ENCODE assay signal across 8 mouse cellular contexts in the genomic region with DNA sequence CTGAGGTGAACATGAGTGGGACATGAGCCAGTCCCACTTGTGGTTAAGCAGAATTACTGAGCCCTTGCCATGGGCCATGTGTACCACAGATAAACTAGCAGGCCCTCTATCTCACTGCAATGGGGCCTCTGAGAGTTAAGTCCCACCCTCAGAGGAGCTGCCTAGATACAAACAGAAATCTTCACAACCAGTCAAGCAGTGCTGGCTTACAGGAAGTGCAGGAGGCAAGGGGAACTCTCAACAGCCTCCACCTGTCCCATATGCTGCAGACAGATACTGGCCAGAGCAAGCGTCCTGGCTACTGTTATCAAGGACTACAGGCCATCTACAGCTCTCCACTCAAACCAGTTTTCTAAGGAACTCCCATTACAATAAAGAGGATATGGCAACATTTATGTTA. TPM values are rescaled to one million over a fixed set of nuclear protein-coding genes. Genes with fewer than 3 reads are reported as not detected.
A peak's percentile ranks its signal among the peaks of the same experiment; 100 is the strongest.
DNase-seq lines count a peak whose midpoint lies in the region; ATAC-seq lines count a peak whose summit lies in the region.

No protein-coding gene starts in this region.

- peak; percentile 24 for DNase-seq in embryo, embryonic 10.5 days (ENCODE audit: low spot score)
- no peak for DNase-seq in embryo, embryonic 9.5 days (ENCODE audit: extremely low spot score)
- DNase-seq in A20 (ENCODE audit: low read depth, low spot score) = peak; percentile 81
- DNase-seq in adrenal gland, postnatal 4 days (ENCODE audit: low spot score in 2 of 2) = no peak
- DNase-seq in adrenal gland, adult 8-10 months = no peak
- no peak for DNase-seq in left cerebral cortex, postnatal 25 days (ENCODE audit: low spot score in 2 of 2)

- H3K9me3 ChIP-seq in erythroblast, embryonic 14.5 days (ENCODE audit: control insufficient read depth, low read length) = no peaks in the 10 kb centered on the region

- H3K4me1 ChIP-seq in erythroblast, embryonic 14.5 days (ENCODE audit: control insufficient read depth) = peaks cover 100% of the 10 kb centered on the region

- peak overlapping the region; percentile 54 for H3K4me3 ChIP-seq in erythroblast, embryonic 14.5 days (replicated peaks)

- intact Hi-C loops in left cerebral cortex, postnatal 25 days (cut with DNase I) = no loop called here

- H3K36me3 ChIP-seq in erythroblast, embryonic 14.5 days (ENCODE audit: control insufficient read depth) = peaks cover 82% of the 10 kb centered on the region

- peak; percentile 73 for ATAC-seq in megakaryocyte progenitor cell, adult 5-6 weeks (replicated peaks; ENCODE audit: poor library complexity)

- H3K27me3 ChIP-seq in erythroblast, embryonic 14.5 days (ENCODE audit: control insufficient read depth) = no peaks in the 10 kb centered on the region

RNA-seq across cellular contexts. Expression of a gene that starts 23.7 kb away (rescaled TPM):
- 7.8 and 8.1 TPM in 2 replicates for polyA plus RNA-seq in erythroblast, embryonic 14.5 days (2012)
- 48.5 and 52.7 TPM in 2 replicates for total RNA-seq in megakaryocyte progenitor cell, adult 5-6 weeks (2015)
- 13.5 and 16.6 TPM in 2 replicates for total RNA-seq in megakaryocyte progenitor cell, adult 5-6 weeks (2017)
- 10 to 100 TPM; 48.9 to 52.5 TPM for total RNA-seq in adrenal gland, postnatal 4 days (2021)
- 10 to 100 TPM; 38.4 to 51.7 (median 48.2) TPM for total RNA-seq in adrenal gland, adult 8-10 months (2022)
- 10 to 100 TPM; 53.4 to 55.8 TPM for total RNA-seq in left cerebral cortex, postnatal 25 days (2021)

Comparison
In these comparisons a context has a peak if more than half of its experiments do, and no peak if none do; other contexts are left out.
1. DNase-seq: peak in embryo, embryonic 10.5 days (single experiment) and A20 (single experiment); none in embryo, embryonic 9.5 days (single experiment), adrenal gland, postnatal 4 days (0 of 2), adrenal gland, adult 8-10 months (single experiment) and left cerebral cortex, postnatal 25 days (0 of 2).